Mouse (Mus musculus) intestine, embryonic 14.5 days (tissue): ENCODE measurements around the gene G430095P16Rik. TPM values are rescaled to one million over a fixed set of nuclear protein-coding genes. Genes with fewer than 3 reads are reported as not detected.
A peak's percentile ranks its signal among the peaks of the same experiment; 100 is the strongest.

Experiments used
- ATAC-seq: fragments of 200-750 bp; cut with Nextera tagmentation; replicated peaks from 2 replicates; pipeline ENCODE4 v1.8.0; 2017; ENCODE audit warnings: low read depth, moderate number of reproducible peaks, moderate TSS enrichment, moderate library complexity; ENCODE audit not compliant: low FRiP score, low TSS enrichment
- DNase-seq: peaks from one replicate; pipeline ENCODE4 v3.0.0-alpha.2; 2018; ENCODE audit warnings: low spot score
- H3K27ac ChIP-seq: fragments of 300-500 bp; sonication (generic); 2 replicates; pipeline ENCODE4 v1.5.1; 2014; ENCODE audit warnings: low read depth, mild to moderate bottlenecking, control low read depth
- H3K27me3 ChIP-seq: fragments of 300-500 bp; sonication (generic); replicated peaks from 2 replicates; pipeline ENCODE4 v1.6.1; 2014; ENCODE audit warnings: low read length, control low read depth; ENCODE audit not compliant: control insufficient read depth, insufficient read depth
- H3K36me3 ChIP-seq: fragments of 300-500 bp; sonication (generic); 2 replicates; pipeline ENCODE4 v1.6.1; 2014; ENCODE audit warnings: low read length, control low read depth; ENCODE audit not compliant: control insufficient read depth, insufficient read depth
- H3K4me1 ChIP-seq: fragments of 300-500 bp; sonication (generic); replicated peaks from 2 replicates; pipeline ENCODE4 v1.6.1; 2014; ENCODE audit warnings: low read length, control low read depth, mixed read lengths; ENCODE audit not compliant: control insufficient read depth, insufficient read depth
- H3K4me2 ChIP-seq: fragments of 300-500 bp; sonication (generic); 2 replicates; pipeline ENCODE4 v1.6.1; 2014; ENCODE audit warnings: low read length
- H3K4me3 ChIP-seq: fragments of 300-500 bp; sonication (generic); 2 replicates; pipeline ENCODE4 v1.5.1; 2014; ENCODE audit warnings: low read depth, low read length, control low read depth, mixed read lengths
- H3K9ac ChIP-seq: fragments of 300-500 bp; sonication (generic); 2 replicates; pipeline ENCODE4 v1.6.1; 2014; ENCODE audit warnings: mild to moderate bottlenecking, low read length
- H3K9me3 ChIP-seq: fragments of 300-500 bp; sonication (generic); 2 replicates; pipeline ENCODE4 v1.6.1; 2016; ENCODE audit warnings: low read length, control low read depth; ENCODE audit not compliant: control insufficient read depth
- WGBS: fragments of 180-500 bp; shearing (Covaris S2); extraction: QIAGEN DNeasy Blood & Tissue Kit; methylation state at CpG from one replicate; pipeline ENCODE4 v1.1.7; 2014; 5-methylcytosine and 5-hydroxymethylcytosine counted together
- polyA plus RNA-seq: library from polyadenylated mRNA; unstranded; fragments of >200 nt; fragmentation: Nextera tagmentation; extraction: Ambion mirVana; gene quantifications from 2 replicates; pipeline ENCODE4 v1.2.1, GENCODE M21; 2014

Gene G430095P16Rik
- polyA plus RNA-seq: 3.3 and 4.1 TPM in 2 replicates

DNA sequence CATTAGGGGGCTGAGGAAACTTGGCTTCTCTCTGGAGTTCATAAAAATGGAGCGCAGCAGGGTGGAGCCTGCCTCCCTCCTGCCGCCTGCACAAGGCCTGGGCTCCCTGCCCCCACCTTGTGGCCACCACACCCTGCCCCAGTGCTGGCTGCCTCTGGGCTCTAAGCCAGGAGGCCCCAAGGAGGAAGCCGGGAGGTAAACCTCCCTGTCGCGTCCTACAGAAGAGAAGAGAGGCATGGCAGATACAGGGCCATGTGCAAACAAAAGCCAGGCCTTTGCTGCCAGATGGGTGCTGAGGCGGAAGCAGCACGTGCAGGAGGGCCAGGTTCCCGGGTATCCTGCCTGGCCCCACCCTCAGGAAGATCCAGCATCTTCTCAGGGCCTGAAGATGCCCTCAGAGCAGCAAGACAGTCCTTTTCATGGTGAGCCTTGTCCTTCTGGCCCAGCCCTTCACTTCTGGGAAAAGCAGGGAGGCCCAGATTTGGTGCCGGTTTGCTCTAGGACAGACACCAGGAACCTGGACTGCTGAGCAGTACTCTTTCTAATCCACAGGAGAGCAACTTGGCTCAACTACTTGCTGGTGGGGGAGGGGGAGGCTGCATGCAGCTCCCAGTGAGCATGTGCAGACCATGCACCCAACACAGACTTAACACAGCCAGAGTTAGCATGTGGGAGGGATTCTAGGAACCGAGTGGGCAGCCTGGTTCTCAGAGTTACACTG lies at the start of gene G430095P16Rik:
Gene G430095P16Rik (plus strand): TSS at position 158 of the 721 bp plus-strand sequence.
- peaks cover 36% of the 10 kb centered on the region for H3K4me1 ChIP-seq
- peak within 1 kb of the TSS; percentile 93 for H3K27ac ChIP-seq
- DNase-seq (no peak), ATAC-seq (peak; percentile 85)
- H3K4me2 ChIP-seq: peak within 1 kb of the TSS; percentile 41
- H3K9ac ChIP-seq: 0 out of 2 replicates have a peak within 1 kb of the TSS, but pooled peaks have one; percentile 15
- H3K27me3 ChIP-seq: peaks cover 6% of the 10 kb centered on the region; the same call in 1 of the 2 replicates
- H3K36me3 ChIP-seq: no peaks in the 10 kb centered on the region
- 11% methylated on average over 10 of the region's 10 CpGs for WGBS
- H3K4me3 ChIP-seq: no peak within 1 kb of the TSS
- H3K9me3 ChIP-seq: no peaks in the 10 kb centered on the region

DNA sequence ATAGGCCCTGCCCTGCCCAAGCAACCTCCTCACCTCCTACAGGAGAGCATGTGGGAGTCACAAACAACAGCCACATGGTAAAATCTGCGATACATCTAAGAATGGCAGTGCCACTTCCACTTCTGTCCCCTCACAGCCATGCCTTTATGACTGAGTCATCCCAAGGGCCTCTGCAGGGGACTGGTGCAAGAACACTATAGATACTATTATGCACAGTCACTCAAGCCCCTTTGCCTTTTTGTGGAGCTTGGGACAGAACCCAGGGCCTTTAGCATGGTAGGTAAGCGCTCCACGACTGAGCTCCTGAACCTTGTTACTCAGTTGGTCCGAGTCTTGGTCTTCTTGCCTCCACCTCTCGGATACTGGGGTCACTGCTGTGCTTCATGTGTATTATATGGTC lies 45.5 kb upstream of the G430095P16Rik start:
- Histone ChIP-seq H3K27ac (no peak overlapping the region), H3K9ac (no peak overlapping the region), H3K27me3 (no peaks in the 10 kb centered on the region), H3K4me1 (no peaks in the 10 kb centered on the region), H3K4me3 (no peak overlapping the region), H3K9me3 (no peaks in the 10 kb centered on the region), H3K36me3 (peaks cover 57% of the 10 kb centered on the region), H3K4me2 (no peak overlapping the region)
- 97% methylated on average over 5 of the region's 5 CpGs for WGBS
- no peak for ATAC-seq
- DNase-seq: no peak

DNA sequence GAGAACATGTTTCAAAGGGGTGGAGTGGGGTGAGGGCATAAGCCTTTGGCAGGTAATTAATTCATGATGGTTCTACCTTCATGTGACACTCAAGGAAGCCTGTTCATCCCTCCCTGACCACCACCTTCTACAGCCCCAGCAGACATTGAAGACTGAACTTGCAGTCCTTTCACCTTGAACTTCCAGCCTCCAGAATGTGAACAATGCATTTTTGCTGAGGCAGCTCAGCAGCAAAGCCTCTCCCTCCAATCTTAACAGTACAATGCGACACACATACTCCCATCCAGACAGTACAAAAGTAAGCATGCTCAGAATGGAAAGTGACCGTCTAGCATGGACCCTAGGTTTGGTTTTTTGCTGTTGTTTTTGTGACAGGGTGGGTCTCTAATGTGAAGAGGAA lies 41.3 kb upstream of the G430095P16Rik start:
- Histone ChIP-seq H3K9me3 (no peaks in the 10 kb centered on the region), H3K36me3 (peaks cover 30% of the 10 kb centered on the region), H3K4me3 (no peak overlapping the region), H3K4me2 (no peak overlapping the region), H3K4me1 (peaks cover 13% of the 10 kb centered on the region), H3K27ac (no peak overlapping the region), H3K9ac (no peak overlapping the region), H3K27me3 (no peaks in the 10 kb centered on the region)
- DNase-seq (no peak), ATAC-seq (no peak)
- WGBS: 89% methylated on average over 2 of the region's 2 CpGs

DNA sequence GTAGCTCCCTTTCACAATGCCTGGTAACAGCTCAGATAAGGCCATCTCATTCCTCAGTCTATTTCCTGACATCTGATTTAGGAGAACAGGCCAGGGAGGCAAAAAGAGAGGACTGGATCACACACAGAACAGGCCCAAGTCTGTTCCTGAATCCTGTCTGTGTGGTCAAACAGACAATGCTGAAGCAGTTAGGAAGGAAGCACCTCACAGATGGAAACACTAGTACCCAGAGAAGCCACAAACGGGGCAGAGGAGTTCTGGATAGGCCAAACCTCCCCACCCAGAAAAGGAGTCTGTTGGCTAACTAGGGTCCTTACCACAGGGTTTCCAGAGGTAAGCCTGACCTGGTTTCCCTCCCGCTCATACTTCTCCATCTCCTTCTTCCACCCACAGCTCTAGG lies 40.5 kb upstream of the G430095P16Rik start:
- WGBS: 80% methylated on average over 2 of the region's 2 CpGs
- no peak overlapping the region for H3K4me3 ChIP-seq

DNA sequence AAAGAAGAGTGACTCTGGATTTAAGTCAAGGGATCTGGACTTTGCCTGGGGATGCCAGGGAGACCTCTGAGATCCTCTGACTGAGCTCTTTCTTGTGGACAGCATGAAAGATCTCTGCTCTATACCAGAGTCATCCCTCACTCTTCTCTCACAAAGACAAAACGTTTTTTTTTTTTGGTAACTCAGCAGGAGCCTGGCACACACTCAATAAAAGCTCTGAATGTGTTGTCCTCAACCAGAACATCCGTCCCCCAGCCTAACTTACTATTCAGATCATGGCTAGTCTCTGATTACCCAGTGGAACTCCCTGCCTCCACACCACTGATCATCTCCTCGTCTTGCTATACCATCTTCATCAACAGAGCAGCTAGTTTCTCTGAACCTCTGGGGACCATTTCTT lies 38.3 kb upstream of the G430095P16Rik start:
- no peaks in the 10 kb centered on the region for H3K27me3 ChIP-seq

More for the DNA sequence above, 40.5 kb upstream of the G430095P16Rik start:
- Histone ChIP-seq H3K27ac (no peak overlapping the region), H3K27me3 (no peaks in the 10 kb centered on the region), H3K36me3 (peaks cover 29% of the 10 kb centered on the region), H3K4me1 (peaks cover 14% of the 10 kb centered on the region), H3K4me2 (no peak overlapping the region), H3K9me3 (no peaks in the 10 kb centered on the region), H3K9ac (no peak overlapping the region)
- ATAC-seq: no peak
- DNase-seq: no peak

DNA sequence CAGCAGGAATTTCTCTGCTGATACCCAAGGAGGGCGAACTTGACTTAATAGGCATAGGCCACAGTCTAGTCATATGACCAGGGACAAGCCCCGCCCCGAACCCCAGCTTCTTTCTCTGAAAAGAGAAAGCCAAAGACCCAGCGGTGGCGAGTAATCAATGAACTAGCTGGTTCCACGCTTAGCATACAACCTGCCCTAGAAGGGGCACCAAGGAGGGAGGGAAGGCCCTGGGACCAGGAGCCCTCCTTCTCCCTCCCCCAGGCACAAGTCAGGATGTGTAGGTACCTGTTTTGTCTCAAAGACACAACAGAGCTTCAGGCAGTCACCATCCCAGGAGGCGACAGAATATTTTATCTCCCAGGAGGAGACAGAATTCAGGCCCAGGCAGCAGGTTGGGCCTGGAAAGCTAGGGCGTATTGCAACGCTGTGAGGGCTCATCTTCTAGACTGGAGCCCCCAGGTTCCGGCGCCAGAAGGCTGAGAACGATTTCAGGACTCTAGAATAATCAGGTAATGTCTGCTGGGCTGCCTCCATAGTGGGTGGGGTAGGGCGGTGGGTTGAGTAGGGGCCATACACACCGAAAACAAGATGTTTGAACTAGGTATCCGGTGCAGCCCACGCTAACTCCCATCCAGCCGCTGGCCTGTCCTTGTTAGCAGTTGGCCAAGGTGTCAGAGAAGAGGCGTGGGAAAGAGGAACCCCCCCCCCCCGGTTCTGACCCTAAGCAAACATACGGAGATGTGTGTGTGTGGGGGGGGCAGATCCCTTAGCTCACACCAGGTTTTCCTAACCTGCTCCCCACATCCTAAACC lies 36.4 kb upstream of the G430095P16Rik start, which contains the start of gene Trmt1:
Gene Trmt1 (plus strand): TSS at position 117 of the 812 bp plus-strand sequence.
- Histone ChIP-seq H3K9me3 (no peaks in the 10 kb centered on the region), H3K4me2 (peak within 1 kb of the TSS; percentile 88), H3K27ac (peak within 1 kb of the TSS; percentile 92), H3K27me3 (no peaks in the 10 kb centered on the region), H3K4me1 (peaks cover 30% of the 10 kb centered on the region), H3K36me3 (peaks cover 31% of the 10 kb centered on the region), H3K4me3 (peak within 1 kb of the TSS; percentile 98), H3K9ac (peak within 1 kb of the TSS; percentile 97)
- WGBS: 11% methylated on average over 20 of the region's 20 CpGs
- ATAC-seq (peak; percentile 20; the same call in 1 of the 2 replicates), DNase-seq (peak; percentile 55)

More for the DNA sequence above, 38.3 kb upstream of the G430095P16Rik start:
- ATAC-seq (no peak), DNase-seq (no peak)
- H3K9me3 ChIP-seq: no peaks in the 10 kb centered on the region
- no peak overlapping the region for H3K27ac ChIP-seq
- H3K9ac ChIP-seq: no peak overlapping the region
- WGBS: 65% methylated on average over 3 of the region's 3 CpGs
- H3K4me2 ChIP-seq: no peak overlapping the region
- H3K36me3 ChIP-seq: peaks cover 21% of the 10 kb centered on the region
- no peak overlapping the region for H3K4me3 ChIP-seq
- H3K4me1 ChIP-seq: peaks cover 24% of the 10 kb centered on the region

DNA sequence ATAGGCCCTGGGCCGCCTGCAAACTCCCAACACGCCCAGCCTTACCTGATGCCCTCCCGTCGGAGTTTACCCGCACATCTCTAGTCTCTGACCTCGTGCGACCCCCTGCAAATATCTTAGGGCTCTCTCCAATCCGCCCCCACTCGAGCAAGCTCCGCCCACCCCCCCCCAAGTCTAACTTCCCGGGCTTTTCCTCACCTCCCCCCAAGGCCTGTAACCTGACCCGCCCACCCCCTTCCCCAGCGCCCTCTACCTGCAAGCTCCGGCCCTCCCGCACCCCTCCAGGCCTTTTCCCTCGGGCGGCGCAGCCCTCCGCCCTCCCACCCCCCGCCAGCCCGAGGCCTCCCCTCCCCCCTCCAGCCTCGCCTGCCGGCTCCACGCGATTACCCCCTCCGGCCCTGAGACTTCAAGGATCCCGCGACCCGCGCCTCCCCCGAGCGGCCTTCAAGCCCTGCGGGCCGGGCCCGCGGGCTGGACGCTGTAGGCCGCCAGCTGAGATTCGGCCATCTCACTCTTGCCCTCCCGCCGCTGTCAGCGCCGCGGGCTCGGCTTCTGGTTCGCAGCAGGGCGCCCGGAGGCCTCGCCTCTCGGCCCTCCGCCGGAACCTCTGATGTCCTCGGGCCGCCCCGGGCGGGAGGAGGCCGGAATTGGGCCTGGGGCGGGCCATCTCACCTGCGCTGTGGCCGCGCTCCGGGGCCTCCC lies 35.7 kb upstream of the G430095P16Rik start:
- Histone ChIP-seq H3K9ac (peak overlapping the region; percentile 97), H3K4me1 (peaks cover 30% of the 10 kb centered on the region), H3K9me3 (no peaks in the 10 kb centered on the region), H3K4me3 (peak overlapping the region; percentile 98), H3K27me3 (no peaks in the 10 kb centered on the region), H3K36me3 (peaks cover 31% of the 10 kb centered on the region), H3K4me2 (peak overlapping the region; percentile 88), H3K27ac (peak overlapping the region; percentile 92)
- under 1% methylated on average over 45 of the region's 62 CpGs for WGBS
- ATAC-seq (peak; percentile 53), DNase-seq (peak; percentile 75)

DNA sequence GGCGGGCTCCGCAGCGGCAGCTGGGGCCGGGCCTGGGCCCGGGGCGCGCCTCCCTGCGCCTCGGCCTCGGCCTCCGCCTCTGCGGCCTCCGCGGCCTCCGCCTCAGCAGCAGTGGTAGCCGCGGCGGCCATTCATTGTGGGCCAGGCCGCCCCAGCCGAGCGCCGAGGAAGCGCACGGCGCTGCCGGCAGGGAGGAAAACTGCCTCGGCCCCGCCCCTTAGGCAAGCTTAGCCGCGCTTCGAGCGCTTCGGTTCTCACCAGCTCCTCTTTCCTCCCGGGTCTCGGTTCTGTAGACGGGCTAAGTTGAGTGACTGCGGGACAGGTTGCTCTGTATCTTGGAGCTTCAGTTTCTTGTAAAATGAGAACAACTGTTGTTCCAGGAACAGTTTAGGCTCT lies 35.1 kb upstream of the G430095P16Rik start, which contains the start of gene Nacc1:
Gene Nacc1 (minus strand): TSS at position 158 of the 396 bp plus-strand sequence.
- ATAC-seq (peak; percentile 84), DNase-seq (peak; percentile 88)
- no peaks in the 10 kb centered on the region for H3K9me3 ChIP-seq
- H3K4me1 ChIP-seq: peaks cover 30% of the 10 kb centered on the region
- under 1% methylated on average over 32 of the region's 37 CpGs for WGBS
- H3K9ac ChIP-seq: peak within 1 kb of the TSS; percentile 97
- H3K36me3 ChIP-seq: peaks cover 31% of the 10 kb centered on the region
- H3K4me3 ChIP-seq: peak within 1 kb of the TSS; percentile 98
- H3K4me2 ChIP-seq: peak within 1 kb of the TSS; percentile 88
- peak within 1 kb of the TSS; percentile 92 for H3K27ac ChIP-seq
- H3K27me3 ChIP-seq: no peaks in the 10 kb centered on the region
